Mouse (Mus musculus) kidney, postnatal 0 days (tissue): Measurements from ENCODE around the gene Ehbp1l1. TPM values are rescaled to one million over a fixed set of nuclear protein-coding genes. Genes with fewer than 3 reads are reported as not detected.

Experiments
- ATAC-seq: fragments of 200-750 bp; cut with Nextera tagmentation; replicated peaks from 2 replicates; pipeline ENCODE4 v1.8.0; 2017; ENCODE audit warnings: low read depth, moderate number of reproducible peaks, moderate TSS enrichment, moderate library complexity; ENCODE audit not compliant: low FRiP score
- DNase-seq: peaks from one replicate; pipeline ENCODE4 v3.0.0-alpha.2; 2016; ENCODE audit warnings: low spot score
- H3K27ac ChIP-seq: fragments of 300-500 bp; sonication (generic); 2 replicates; pipeline ENCODE4 v1.5.1; 2014; ENCODE audit warnings: mild to moderate bottlenecking
- H3K27me3 ChIP-seq: fragments of 300-500 bp; sonication (generic); 2 replicates; pipeline ENCODE4 v1.6.1; 2014; ENCODE audit warnings: low read length, mixed read lengths; ENCODE audit not compliant: insufficient read depth
- H3K36me3 ChIP-seq: fragments of 300-500 bp; sonication (generic); 2 replicates; pipeline ENCODE4 v1.6.1; 2014; ENCODE audit warnings: low read length, mixed read lengths; ENCODE audit not compliant: insufficient read depth
- H3K4me1 ChIP-seq: fragments of 300-500 bp; sonication (generic); replicated peaks from 2 replicates; pipeline ENCODE4 v1.6.1; 2014; ENCODE audit warnings: antibody characterized with exemption, low read length, mixed read lengths; ENCODE audit not compliant: insufficient read depth
- H3K4me2 ChIP-seq: fragments of 300-500 bp; sonication (generic); 2 replicates; pipeline ENCODE4 v1.6.1; 2014; ENCODE audit warnings: mild to moderate bottlenecking, low read length, moderate library complexity, mixed read lengths
- H3K4me3 ChIP-seq: fragments of 300-500 bp; sonication (generic); replicated peaks from 2 replicates; pipeline ENCODE4 v1.5.1; 2014; ENCODE audit warnings: low read depth, low read length
- H3K9ac ChIP-seq: fragments of 300-500 bp; sonication (generic); 2 replicates; pipeline ENCODE4 v1.6.1; 2014; ENCODE audit warnings: low read depth, low read length
- H3K9me3 ChIP-seq: fragments of 300-500 bp; sonication (generic); replicated peaks from 2 replicates; pipeline ENCODE4 v1.6.1; 2016; ENCODE audit warnings: low read length, inconsistent platforms, mixed read lengths
- CTCF ChIP-seq: IDR thresholded peaks from 2 replicates; pipeline ENCODE4 v1.5.1; 2016; ENCODE audit warnings: antibody characterized with exemption, low read depth, mild to moderate bottlenecking, moderate library complexity
- WGBS: fragments of 180-500 bp; shearing (Covaris S2); extraction: QIAGEN DNeasy Blood & Tissue Kit; methylation state at CpG from one replicate; pipeline ENCODE4 v1.1.7; 2014; 5-methylcytosine and 5-hydroxymethylcytosine counted together
- polyA plus RNA-seq: library from polyadenylated mRNA; unstranded; fragments of >200 nt; fragmentation: Nextera tagmentation; extraction: Ambion mirVana; gene quantifications from 2 replicates; pipeline ENCODE4 v1.2.1, GENCODE M21; 2015

Ehbp1l1 gene
- polyA plus RNA-seq, 1 experiment from 2014 or later: 14.3 TPM

DNA sequence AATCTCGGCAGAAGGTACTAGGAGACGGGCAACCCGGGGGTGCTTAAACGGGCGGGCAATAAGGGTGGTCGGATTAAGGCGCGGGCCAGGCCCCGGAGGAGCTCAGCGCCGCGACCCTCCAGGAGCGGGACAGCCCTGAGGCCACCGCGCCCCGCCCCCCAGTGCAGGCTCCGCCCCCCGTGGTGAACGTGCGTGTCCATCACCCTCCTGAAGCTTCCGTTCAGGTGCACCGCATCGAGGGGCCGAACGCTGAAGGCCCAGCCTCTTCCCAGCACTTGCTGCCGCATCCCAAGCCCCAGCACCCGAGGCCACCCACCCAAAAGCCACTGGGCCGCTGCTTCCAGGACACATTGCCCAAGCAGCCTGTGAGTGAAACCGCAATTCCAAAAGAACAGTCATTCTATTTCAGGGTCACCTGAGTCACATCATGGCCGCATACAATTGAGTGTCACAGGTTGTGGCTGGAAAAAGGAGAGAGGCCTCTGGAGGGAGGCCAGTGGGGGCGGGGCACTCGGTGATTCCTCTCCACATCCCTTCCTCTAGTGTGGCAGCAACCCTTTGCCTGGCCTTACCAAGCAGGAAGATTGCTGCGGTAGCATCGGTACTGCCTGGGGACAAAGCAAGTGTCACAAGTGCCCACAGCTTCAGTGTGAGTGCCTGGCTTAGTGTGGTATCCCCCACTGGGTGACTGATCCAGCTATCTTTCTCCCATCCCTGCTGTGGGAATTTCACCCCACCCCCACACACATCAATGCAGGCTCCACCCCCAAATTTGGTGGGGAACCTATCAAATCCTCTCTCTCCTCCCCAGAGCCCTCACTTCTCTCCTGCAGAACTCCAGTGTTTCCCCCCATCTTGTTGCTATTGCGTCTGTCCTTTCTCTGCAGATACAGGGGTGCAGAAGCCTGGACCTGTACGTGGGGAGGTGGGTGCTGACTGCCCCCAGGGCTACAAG lies 19.9 kb upstream of the Ehbp1l1 start:
- H3K36me3 ChIP-seq: no peaks in the 10 kb centered on the region
- DNase-seq (no peak), ATAC-seq (no peak)
- H3K4me1 ChIP-seq: peaks cover 27% of the 10 kb centered on the region
- H3K27ac ChIP-seq: no peak overlapping the region
- no peak for TF ChIP-seq CTCF
- H3K27me3 ChIP-seq: peaks cover 4% of the 10 kb centered on the region; the same call in 1 of the 2 replicates
- H3K4me3 ChIP-seq: peak overlapping the region; percentile 14
- 9% methylated on average over 34 of the region's 36 CpGs for WGBS
- peak overlapping the region; percentile 56 for H3K9ac ChIP-seq
- no peaks in the 10 kb centered on the region for H3K9me3 ChIP-seq
- H3K4me2 ChIP-seq: peak overlapping the region; percentile 54

DNA sequence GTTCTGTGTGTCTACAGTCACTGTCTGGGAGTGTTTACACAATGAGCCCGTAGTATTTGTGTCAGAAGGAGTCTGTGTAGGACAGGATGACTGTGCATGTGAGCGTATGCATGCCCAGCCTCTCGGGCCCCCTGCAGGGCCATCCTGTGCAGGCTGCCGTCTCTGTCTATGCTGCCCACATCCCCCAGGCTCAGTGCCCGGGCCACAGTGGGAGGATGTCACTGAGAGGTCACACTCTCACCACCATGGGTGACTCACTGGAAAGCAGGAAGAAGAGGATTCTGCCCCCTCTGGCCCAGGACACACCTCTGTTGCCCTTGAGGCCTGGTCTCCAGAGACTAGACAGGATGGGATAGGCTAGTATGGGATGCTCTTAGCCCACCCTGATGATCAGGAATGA lies 17.5 kb upstream of the Ehbp1l1 start:
- peak; percentile 30 for DNase-seq
- 42% methylated on average over 5 of the region's 5 CpGs for WGBS
- Histone ChIP-seq H3K9me3 (no peaks in the 10 kb centered on the region), H3K4me1 (peaks cover 36% of the 10 kb centered on the region), H3K27me3 (no peaks in the 10 kb centered on the region), H3K4me3 (no peak overlapping the region), H3K27ac (no peak overlapping the region), H3K9ac (0 out of 2 replicates have a peak overlapping the region, but pooled peaks have one; percentile 10), H3K4me2 (peak overlapping the region; percentile 96; the same call in 1 of the 2 replicates), H3K36me3 (no peaks in the 10 kb centered on the region)
- 0 out of 2 replicates have a peak, but pooled peaks have one; percentile 1 for TF ChIP-seq CTCF
- no peak for ATAC-seq

DNA sequence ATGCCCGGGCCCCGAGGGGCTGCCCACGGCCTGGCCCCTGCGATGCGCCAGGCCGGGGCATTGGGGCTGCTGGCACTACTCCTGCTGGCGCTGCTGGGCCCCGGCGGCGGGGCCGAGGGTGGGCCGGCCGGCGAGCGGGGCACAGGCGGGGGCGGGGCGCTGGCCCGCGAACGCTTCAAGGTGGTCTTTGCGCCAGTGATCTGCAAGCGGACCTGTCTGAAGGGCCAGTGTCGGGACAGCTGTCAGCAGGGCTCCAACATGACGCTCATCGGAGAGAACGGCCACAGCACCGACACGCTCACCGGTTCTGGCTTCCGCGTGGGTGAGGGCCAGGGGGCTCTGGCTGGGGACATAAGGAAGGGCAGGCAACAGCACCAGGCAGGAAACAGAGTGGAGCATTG lies 16.1 kb upstream of the Ehbp1l1 start:
- DNase-seq: peak; percentile 36
- Histone ChIP-seq H3K27ac (peak overlapping the region; percentile 84), H3K4me3 (peak overlapping the region; percentile 64), H3K4me1 (peaks cover 36% of the 10 kb centered on the region), H3K27me3 (no peaks in the 10 kb centered on the region), H3K36me3 (no peaks in the 10 kb centered on the region), H3K4me2 (peak overlapping the region; percentile 96), H3K9me3 (no peaks in the 10 kb centered on the region), H3K9ac (peak overlapping the region; percentile 82)
- ATAC-seq: 0 out of 2 replicates have a peak, but pooled peaks have one; percentile 1
- TF ChIP-seq CTCF: no peak
- WGBS: 3% methylated on average over 32 of the region's 32 CpGs

DNA sequence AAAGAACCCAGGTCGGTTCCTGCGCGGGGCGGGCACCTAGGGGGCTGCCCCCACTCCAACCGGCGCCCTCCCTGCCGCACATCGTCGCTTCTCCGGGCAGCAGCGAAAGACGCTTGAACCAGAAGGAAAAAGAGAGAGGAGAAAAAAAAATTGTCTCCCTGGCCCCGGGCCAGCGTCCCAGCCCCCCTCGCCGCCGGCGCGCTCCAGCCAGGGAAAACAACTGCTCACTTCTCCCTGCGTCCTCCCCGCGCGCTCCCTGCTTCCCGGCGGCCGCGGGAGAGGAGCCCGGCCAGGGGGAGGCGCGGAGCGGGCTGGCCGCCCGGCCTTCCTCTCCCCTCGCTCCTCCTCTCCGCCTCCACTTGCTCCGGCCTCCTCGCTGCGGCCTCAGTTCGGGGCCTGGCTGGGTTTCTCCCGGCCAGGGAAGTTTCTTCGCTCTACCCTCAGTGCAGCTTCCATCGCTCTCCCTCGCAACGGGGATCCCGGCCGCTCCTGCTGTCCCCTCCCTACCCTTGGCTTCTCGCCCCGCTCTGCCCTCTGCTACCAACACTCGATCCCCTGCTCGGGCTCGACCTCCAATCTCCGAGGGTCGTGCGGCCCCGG lies 15.6 kb upstream of the Ehbp1l1 start:
- WGBS: under 1% methylated on average over 49 of the region's 55 CpGs
- H3K27me3 ChIP-seq: no peaks in the 10 kb centered on the region
- TF ChIP-seq CTCF: no peak
- H3K4me2 ChIP-seq: peak overlapping the region; percentile 96
- peak overlapping the region; percentile 82 for H3K9ac ChIP-seq
- DNase-seq (peak; percentile 90), ATAC-seq (peak; percentile 30; the same call in 1 of the 2 replicates)
- H3K4me3 ChIP-seq: peak overlapping the region; percentile 64
- no peaks in the 10 kb centered on the region for H3K9me3 ChIP-seq
- peaks cover 36% of the 10 kb centered on the region for H3K4me1 ChIP-seq
- no peaks in the 10 kb centered on the region for H3K36me3 ChIP-seq
- H3K27ac ChIP-seq: peak overlapping the region; percentile 84

DNA sequence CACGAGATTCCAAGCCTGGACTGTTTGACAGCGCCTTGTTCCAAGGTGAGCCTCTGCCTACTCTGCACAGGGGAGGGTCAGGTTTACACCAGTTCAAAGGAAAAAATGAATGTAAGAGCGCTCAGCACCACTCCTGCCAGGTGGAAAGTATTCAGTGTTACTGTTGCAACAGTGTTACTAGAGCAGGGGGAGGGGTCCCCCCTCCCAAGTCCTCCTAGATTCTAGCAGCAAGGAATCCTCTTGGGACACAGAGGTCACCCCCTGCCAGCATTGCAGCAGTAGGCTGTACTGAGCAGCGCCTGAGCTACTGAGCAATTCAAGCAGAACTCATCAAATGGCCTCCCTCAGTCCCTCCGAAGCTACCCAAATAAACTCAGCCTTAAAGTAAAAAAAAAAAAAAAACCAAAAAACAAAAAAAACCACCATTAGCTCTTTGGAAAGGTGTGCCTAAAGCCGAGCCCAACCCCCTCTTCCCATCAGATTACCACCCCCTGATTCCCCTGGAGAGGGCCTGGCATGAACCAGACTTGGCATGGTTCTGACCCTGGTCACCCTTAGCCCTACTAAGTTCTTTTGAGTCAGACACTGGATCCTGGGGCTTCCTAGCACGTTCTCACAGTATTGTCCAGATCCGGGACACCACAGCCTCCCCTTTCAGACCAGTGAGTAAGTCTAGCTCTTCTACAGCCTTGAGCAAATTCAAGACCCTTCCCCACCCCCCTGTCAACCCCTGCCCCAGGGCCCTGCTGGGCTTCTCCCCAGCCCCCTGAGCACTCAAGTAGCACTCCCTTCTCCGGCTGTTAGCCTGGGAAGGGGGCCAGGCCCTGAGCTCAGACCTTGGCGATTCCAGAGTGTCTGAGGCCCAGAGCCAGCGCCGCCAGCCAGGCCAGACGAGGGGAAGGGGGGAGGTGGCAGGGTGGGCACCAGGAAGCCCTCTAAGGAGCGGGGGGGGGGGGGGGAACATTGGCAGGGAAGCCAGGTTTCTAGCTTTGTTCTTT lies 14.5 kb upstream of the Ehbp1l1 start, which contains the start of gene Ltbp3:
Gene Ltbp3 (plus strand): TSS at position 585 of the 998 bp plus-strand sequence.
- DNase-seq: peak; percentile 55
- peaks cover 30% of the 10 kb centered on the region for H3K4me1 ChIP-seq
- no peaks in the 10 kb centered on the region for H3K9me3 ChIP-seq
- peak within 1 kb of the TSS; percentile 82 for H3K9ac ChIP-seq
- no peak for ATAC-seq
- peak within 1 kb of the TSS; percentile 84 for H3K27ac ChIP-seq
- H3K27me3 ChIP-seq: no peaks in the 10 kb centered on the region
- 25% methylated on average over 13 of the region's 14 CpGs for WGBS
- TF ChIP-seq CTCF: no peak
- peak within 1 kb of the TSS; percentile 64 for H3K4me3 ChIP-seq
- H3K36me3 ChIP-seq: no peaks in the 10 kb centered on the region
- H3K4me2 ChIP-seq: peak within 1 kb of the TSS; percentile 96
